Mouse (Mus musculus) adrenal gland, adult 8-10 months (tissue): ENCODE measurements at regions not wholly inside any gene's neighbourhood (a gene's known extent, or its start where the extent isn't known, plus 50 kb on each side); places are given as distances from the start of the nearest gene placed in this dataset.

Experiments
- DNase-seq: peaks from one replicate; pipeline ENCODE4 v3.0.0; 2022

DNA sequence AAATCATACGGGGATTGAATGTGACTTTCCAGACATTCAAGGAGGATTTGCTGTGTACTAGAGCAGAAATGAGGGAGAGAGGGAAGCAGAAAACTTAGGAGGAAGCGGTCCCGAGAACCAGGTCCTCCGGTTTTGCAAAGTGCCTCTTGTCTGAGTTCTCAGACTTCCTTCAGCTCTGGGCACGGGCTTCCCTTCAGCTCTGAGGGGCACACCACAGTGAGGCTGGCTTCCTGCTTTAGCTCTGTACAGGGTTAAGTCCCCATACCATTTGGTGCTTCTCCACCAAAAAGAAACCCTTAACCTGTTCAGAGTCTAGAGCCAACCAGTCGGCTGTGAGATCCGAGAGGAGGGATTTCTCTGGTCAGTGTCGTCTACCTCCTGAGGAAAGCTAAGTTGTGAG lies 167.8 kb upstream of the Sh3bp4 start:
- no peak for DNase-seq

DNA sequence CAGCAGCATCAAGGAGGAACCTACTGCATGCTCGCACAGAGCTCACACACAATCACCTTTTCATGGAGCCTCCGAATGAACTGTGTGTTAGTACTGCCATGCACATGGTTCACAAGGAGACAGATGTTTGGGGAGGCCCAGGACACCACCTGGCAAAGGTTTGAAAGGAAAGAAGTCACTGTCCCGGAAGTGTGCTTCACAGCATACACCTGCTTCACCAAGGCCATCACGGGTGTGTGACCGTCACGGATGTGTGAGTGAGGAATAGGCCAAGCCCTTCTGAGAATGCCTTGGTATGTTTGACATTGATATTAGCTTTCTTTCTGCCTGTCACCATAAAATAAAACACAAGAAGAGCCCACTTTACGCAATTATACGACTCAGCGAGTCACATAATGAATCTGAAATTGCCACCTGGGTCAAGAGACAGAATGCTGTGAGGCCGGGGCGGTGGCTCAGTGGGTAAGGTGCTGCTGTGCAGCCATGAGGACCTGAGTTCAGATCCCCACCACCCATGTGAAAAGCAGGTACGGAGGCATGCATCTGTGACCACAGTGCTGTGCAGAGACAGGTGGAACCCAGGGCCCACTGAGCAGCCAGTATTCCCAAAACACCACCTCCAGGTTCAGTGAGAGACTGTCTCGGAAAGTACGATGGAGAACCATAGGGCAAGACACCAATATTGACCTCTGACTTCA lies 162.3 kb upstream of the Sh3bp4 start:
- DNase-seq = no peak

DNA sequence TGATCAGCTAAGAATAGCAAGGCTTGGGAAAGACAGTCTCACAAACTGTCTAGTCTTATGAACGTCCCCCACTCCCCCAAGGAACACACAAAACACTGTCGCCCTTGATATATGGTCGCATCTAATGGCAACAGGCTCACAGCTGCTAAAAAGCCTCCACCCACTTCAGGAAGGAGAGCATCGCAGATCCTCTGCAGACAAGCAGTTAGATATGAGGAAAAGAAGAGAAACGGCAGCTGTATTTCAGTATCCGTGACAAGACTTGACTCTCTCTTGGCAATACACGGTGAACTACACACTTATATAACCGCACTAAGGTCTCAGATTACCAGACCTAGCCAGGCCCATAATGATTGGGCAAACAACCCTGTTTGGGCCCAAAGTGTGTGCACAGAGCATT lies 161.5 kb upstream of the Sh3bp4 start:
- DNase-seq = no peak

DNA sequence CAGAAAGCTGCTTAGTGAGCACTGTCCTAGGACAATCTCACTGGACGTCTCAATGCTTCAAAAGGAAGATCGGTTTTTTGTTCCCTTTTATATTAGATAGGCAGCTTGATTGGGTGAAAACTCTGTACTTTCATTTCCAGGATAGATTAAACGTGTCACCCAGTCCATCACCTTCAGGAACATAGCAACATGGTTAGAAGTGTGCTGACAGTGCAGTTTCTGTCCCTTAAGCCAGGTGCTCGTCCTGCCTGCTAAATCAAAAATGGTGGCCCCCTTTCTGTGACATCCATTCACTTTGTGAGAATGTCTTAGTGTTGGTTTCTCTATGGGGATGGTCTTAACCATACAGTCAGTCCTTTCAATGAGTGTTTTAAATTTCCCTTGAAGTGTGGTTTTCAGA lies 160.9 kb upstream of the Sh3bp4 start:
- no peak for DNase-seq

DNA sequence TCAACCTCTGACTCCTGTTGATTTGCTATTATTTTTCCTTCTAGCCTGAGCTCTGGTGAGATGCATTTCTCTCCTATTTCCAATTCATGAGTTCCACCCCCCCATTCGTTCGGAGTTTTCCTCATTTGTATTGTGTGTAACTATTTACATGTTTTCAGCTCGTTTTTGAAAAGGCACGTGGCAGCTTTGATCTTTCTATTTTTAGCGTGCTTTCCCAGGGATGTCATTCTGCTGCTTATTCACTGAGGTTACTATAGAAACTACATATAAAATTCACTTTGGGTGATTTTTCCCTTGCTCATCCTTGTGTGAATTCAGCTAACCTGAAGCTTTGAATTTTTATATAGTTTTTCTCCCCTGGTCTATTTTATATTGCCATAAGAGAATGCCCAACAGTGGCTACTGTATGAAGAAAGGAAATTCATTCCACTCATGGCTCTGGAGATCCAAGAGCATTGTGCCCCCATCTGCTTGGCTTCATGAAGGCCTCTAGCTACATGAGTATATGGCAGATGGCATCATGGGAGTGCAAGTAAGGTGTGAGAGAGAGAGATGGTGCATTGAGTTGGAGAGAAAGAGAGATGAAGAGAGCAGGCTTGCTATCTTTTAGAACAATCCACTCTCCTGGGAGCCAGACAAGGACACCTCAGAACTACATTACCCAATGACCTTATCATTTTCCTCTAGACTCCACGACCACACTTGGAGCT lies 160.2 kb upstream of the Sh3bp4 start:
- no peak for DNase-seq

DNA sequence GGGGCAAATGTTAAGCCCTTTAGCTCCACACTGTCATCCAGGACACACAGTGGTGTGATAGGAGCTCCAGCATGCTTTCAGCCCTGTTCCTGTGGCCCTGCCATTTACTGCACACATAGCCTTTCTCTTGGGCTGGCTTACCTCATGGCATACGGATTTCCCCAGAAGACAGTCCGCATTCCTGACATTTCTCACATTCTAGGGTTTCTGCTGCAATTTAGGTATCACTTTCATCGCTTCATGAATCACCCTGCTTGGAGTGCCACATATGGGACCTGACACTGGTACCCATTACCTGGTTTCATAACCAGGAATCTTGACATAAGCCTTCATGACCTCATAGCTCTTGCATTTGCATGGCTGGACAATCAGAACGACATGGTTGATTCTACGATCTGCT lies 158.5 kb upstream of the Sh3bp4 start:
- no peak for DNase-seq

DNA sequence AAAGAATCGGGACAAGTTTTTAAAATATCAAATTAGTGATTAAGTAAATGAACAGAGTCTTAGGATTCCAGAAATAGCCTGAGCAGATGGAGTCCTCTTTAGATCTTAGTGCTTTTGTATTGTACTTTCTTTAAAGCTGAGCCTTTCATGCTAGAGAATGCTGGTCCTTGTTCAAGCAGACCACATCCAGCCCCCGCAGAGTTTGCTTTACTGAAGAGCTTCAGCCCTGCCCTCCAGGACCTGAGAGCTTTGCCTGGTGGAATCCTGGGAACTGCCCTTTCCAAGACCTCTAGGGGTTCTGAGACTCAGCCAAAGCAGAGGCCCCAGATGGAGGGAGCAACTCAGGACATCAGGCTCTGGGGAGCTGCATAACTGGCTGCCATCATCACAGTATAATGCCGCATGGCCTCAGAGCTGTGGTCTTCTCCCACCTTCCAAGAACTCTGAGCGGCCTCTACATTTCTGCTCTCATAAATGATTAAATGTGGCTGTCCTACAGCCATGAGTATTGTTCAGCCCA lies 153.6 kb upstream of the Sh3bp4 start:
- no peak for DNase-seq

DNA sequence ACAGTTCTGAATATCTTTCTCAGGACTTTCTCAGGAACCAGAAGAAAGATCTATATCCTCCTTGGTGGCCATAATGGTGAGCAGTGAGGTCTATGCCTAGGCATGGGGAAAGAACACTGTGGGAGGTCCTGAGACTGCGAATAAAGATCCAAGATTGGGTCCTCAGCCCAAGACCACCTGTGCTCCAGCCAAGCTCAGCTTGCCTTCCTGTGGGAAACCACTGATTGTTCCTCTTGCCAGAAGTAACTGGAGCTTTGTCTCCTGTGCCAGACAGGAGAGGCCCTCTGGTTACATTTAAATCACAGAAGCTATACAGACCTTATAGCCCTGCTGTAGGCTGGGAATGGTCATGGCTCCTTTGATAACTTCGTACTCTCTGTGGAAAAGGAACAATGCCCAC lies 148.8 kb upstream of the Sh3bp4 start:
- no peak for DNase-seq

DNA sequence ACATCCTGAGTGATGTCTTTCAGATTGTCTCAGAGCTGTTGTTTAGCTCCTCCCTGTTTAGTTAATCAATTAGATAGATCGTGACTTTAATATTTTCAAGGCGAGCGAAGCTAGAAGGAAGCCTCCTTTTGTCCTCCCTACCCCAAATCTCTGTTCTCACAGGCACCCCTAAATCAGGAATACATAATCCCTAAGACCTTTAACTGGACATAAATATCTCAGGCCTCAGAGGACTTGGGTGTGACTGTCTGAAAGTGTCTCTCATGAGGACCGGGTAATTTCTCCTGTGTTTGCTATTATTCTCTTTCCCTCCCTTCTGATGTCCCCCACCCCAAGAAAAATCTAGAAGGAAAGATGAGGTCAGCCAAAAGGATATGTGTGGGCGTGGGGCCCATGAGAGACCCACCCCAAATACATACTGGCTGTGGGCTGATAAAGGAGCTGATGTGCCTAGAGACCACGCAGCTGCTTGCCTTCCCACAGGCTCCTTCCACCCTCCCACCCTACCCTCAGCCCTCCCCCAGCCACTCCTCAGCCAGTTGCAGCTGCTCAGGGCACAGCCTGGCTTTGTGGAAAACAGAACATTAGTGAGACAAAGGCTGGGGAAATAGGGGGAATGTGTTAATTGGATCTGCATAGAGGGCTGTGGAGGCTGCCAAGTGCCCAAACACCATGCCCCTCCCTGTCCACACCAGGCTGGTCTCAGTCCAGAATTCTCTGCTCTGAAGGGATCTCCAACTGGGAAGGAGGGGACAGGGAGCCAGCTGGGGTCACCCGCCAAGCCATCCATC lies 146.2 kb upstream of the Sh3bp4 start:
- DNase-seq = no peak

DNA sequence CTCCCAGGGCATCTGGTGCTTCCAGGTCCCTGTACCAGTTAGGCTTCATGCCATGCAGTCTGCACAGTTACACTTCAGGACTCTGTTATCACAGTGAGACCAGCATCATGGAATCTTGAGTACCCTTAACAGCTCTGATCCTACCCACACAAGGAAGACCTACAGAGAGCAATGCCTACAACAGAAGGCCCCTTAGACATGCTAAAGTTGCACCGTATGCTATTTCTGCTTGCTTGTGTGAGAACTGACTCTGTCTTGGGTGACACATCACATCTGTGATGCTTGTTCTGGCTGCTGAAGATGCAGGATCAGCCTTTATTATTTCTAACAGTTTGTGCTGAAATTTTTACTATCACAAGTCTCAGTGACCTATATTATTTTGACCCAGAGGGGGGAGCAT lies 135.0 kb upstream of the Sh3bp4 start:
- DNase-seq = no peak

DNA sequence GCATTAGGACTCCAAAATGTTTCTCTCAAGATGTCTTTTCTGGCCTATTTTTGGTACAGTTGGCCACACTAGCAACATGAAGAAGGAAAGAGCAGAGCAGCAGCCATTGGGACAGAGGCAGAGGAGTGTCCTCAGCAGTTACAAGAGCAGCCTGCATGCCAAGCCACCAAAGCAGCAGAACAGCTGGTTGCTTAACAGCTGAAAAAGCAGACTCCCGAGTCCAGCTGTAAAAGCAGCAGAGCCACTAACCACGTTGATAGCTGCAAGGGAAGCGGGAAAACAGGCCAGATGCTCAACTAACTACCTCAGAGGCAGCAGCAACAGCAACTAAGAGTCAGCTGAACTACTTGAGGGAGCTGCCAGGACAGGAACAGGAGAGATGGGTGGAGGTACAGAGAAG lies 134.4 kb upstream of the Sh3bp4 start:
- DNase-seq = no peak

DNA sequence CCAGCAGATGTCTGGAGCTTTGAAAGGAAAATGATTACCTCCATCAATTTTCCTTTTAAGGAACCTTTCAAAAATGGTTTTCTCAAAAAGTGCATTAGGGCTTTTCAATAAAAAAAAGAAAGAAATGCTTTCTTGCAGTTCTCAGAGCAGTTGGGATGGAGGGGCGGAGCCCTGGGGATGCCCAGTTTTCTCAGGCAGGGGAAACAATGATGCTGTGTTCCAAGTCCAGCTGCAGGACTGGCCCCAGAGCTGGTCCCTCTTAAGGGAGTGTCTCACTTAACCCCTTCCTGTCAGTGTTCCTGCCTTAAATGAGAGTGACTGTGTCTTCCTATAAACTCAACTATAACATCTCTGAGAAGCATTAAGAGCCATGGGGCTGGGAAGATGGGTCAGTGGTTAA lies 132.9 kb upstream of the Sh3bp4 start:
- DNase-seq = no peak

DNA sequence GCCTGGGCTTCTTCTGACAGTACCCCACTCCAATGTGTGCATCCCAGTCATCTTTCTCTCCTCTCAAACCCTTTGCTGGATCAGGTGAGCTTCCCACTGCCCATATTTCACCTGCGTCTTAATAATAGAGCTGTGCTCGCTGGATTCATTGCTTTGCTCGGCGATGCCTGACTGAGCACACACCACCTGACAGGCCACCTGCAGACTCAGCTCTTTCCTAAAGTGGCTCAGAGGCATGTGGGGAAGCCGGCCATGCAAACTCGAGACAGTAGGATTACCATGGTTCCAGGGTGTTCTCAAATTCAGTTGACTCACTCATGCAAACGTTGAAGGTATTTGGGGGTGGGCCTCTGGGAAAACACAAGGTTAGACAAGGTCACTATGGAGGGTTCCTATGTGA lies 131.8 kb upstream of the Sh3bp4 start:
- no peak for DNase-seq

DNA sequence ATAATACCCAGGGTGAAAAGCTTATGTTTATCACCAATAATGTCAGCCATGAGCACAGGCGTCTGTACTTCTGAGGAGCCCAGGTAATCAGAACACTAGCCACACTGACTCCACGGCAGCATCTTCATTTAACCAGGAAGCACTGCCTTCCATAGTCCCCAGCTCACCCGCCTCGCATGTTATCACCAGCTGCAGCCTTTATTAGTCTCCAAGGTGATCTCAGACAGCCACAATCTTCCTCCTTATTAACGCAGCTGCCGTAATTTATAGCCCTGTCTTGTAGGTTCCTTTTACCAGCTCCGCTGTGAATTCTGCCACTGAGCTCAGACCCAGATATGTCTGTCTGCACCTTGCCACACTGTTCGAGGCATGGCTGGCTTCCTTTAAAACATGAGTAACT lies 127.2 kb upstream of the Sh3bp4 start:
- DNase-seq = no peak

DNA sequence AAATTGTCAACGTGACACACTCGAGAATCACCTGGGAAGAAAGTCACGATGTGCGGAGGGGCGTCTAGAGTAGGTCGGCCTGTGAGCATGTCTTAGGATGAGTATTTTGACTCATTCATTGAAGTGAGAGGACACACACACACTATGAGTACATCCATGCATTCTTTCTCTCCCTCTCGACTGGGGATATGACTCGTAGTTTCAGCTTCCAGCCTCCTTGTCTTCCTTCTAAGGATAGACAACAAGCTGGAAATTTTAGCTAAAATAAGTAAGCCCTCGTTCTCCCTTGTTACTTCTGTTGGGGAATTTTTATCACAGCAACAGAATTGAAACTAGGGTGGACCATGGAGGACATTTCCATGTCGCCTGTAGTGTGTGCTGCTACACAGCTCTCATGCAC lies 124.3 kb upstream of the Sh3bp4 start:
- no peak for DNase-seq

DNA sequence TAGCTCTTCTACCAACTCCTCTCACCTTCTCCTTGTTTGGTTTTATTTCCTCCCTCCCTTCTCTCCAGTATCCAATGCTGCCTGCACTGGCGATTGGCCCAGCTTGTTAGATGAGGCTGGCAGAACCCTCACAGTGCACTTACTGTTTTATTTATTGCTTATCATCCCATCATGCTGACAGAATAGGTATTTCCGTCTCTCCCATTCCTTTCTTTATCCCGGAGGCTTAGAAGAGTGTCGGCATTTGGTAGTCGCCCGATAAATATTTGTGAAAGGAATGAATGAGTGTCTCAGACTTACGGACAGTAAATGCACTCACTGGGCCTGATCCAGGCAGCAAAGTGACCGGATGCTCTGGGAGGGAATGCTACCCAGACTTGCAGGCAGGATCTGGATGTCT lies 123.8 kb upstream of the Sh3bp4 start:
- DNase-seq = no peak

DNA sequence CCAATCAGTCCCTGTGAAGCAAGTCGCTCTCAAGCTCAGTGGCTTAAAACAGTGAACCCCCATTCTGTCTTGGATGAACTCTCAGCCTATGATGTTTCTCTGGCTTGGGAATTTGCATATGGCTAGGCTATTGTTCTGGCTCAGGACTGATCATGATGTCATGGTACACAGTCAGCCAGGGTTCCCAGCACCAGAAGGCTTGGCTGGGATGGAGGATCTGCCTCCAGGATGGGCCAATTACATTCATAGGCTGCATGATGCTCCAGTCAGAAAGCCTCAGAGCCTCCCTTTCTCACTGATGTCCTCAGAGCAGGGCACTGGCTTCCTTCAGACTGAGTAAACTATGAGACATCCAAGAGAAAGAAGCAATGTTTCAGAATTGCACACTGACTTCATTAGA lies 120.3 kb upstream of the Sh3bp4 start:
- DNase-seq = no peak

DNA sequence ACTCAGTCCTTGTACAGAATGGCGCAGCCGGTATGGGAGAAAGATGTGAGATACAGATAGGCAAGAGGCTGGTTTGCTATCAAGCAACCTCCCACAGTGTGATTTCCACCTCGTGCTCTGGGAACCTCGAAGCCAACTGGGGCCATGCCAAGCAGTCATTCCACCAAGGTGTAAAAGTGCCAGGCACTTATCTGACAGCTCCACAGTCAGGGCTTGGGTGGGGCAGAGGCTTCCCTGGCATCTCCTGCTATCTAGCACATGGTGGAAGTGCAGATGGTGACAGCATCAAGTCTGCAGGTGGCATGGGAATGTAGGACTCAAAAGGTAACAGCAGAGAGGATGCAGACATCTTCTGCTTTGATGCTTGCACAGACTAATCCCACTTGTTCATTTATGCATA lies 116.7 kb upstream of the Sh3bp4 start:
- DNase-seq = no peak

DNA sequence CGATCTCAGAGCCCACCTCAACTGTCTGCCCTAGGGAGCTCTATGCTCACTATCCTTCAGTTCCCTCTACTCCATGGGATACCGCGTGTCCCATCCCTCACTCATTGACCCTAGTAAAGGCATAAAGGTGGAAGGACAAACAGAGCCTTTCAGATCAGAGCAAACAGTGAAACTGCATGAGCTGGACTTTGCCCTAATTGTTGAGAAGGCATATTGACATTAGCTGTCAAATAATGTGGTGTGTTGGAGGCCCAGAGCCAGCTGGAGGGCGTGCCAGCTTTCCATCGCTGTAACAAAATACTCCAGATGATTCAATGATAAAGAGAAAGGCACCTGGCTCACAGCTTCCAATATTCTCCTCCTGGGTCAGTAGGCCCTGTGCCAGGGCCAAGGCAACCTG lies 115.4 kb upstream of the Sh3bp4 start:
- DNase-seq = no peak

DNA sequence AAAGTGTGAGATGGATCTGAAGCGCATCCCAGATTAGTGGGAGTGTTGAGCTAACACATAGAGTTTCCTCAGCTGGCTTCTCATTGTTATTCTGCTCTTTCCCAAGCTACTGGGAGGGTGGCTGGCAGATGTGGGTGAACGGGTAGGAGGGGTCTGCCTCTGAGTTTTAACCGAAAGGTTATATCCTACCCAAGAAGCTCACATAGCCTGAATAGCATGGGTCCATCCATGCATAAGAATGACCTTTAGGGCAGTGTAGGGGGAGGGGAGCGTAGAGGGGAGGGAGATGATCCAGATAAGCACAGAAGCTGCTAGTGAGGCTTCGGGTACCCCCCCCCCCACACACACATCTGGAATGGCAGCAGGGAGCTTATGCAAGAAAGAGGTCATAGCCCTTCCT lies 113.2 kb upstream of the Sh3bp4 start:
- DNase-seq = no peak

DNA sequence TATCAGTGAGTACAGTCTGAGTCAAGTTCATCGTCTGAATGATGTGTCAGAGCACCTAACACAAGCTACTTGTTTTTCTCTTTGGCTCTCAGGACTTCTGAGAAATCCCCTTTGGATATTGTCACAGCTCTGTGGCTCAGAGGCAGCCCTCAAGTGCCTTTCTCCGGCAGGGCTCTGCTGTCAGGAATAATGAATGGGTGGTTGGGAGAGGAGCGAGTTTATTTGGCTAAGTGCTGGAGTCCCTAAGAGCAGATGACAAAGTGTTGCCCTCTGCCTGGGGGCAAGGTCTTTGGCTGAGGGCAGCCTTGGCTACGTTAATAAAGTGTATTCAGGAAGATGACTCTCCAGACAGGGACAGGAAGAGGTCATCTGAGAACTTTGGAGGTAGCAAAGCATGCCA lies 110.5 kb upstream of the Sh3bp4 start:
- DNase-seq = peak; percentile 47

DNA sequence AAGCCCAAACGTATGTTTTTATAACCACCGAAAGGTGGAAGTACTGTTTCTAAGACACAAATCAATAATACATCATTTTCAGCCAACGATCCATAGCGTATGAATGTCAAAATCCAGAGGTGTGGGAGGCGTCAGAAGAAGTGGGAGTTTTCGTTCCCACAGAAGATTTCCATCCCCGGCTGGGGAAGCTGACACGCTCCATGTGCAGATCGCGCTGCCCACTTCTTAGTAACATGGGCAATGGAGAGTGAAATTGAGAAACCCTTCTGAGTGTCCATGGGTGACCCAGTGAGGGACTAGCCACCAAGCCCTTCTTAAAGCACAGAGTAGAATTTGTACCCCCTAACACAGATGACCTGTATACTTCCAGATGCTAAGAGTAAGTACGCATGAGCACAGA lies 110.1 kb upstream of the Sh3bp4 start:
- DNase-seq = no peak

DNA sequence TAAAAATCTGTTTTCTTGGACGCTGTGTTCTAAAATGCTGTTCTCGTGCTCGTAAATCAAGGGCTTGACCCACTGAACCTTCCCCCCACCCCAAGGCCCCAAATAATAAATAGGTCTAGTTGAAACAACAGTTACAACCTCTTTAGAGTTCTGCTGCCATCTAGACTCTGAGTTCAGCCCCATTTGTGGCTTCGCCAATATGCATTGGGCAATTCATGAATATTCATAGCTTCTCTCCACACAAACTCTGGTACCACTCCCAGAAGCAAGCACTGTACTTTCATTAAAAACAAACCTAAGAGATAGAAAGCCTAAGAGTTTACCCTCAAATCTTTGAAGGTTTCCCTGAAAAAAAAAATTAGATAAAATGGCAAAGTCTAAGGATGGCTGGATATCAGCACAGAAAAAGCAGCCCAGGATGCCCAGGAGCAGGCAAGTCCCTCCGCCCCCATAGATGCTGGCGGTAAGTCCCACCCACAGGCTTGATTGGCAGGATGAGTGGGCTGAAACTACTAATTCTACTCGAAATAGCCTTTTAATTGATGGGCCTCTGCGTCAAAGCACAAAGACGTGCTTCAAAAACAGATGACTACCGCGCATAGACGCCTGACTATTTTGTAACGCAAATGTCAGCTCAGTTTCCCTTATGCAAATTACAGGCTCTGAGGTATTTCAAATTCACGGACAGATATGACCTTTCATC lies 106.0 kb upstream of the Sh3bp4 start:
- no peak for DNase-seq
